Mouse (Mus musculus): ENCODE measurements around the gene Ppfia3. TPM values are rescaled to one million over a fixed set of nuclear protein-coding genes. Genes with fewer than 3 reads are reported as not detected.

Gene Ppfia3
- polyA plus RNA-seq, 1 experiment: 7.2 TPM

DNA sequence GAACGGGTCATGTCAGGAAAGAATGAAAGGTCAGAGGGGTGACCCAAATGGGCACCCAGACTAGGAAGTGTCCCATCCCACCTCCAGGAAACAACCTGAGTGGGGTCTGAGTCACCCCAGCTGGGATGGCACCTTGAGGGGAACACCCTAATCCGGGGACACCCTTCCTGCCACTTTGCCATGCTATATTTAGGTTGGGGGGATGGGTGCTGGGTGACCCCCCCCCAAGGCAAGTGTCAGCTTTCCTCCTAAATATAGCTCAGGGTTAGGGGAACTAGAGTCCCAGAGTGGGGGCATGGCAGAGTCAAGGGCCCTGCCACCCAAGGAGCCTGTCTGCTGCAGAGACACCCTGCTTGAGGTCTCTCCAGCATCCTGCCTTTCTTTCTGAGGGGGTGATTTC is 45.6 kb upstream of the Ppfia3 start:
- H3K9me3 ChIP-seq (replicated peaks; ENCODE audit: control insufficient read depth, insufficient read depth, low read length, poor library complexity, severe bottlenecking): no peaks in the 10 kb centered on the region
- H3K36me3 ChIP-seq (ENCODE audit: control insufficient read depth, insufficient read depth, low read length, poor library complexity, severe bottlenecking): no peaks in the 10 kb centered on the region
- no peak for TF ChIP-seq CTCF (IDR thresholded peaks at IDR 0.05; ENCODE audit: low read depth, low read length)
- TF ChIP-seq EP300 (IDR thresholded peaks at IDR 0.05; ENCODE audit: insufficient read depth, low read depth, low read length): no peak
- TF ChIP-seq POLR2A (IDR thresholded peaks at IDR 0.05; ENCODE audit: insufficient read depth, low read length): no peak
- no peaks in the 10 kb centered on the region for H3K27me3 ChIP-seq (ENCODE audit: control insufficient read depth, insufficient read depth, low read length, poor library complexity, severe bottlenecking)
- no peak overlapping the region for H3K27ac ChIP-seq (ENCODE audit: insufficient read depth, low read length)
- no peak overlapping the region for H3K4me3 ChIP-seq (ENCODE audit: low read depth, low read length)
- peaks cover 6% of the 10 kb centered on the region for H3K4me1 ChIP-seq (ENCODE audit: control insufficient read depth, insufficient read depth, low read length)
- peak overlapping the region; percentile 87; the same call in 1 of the 2 replicates for H3K9ac ChIP-seq (ENCODE audit: low read depth, poor library complexity, severe bottlenecking)

DNA sequence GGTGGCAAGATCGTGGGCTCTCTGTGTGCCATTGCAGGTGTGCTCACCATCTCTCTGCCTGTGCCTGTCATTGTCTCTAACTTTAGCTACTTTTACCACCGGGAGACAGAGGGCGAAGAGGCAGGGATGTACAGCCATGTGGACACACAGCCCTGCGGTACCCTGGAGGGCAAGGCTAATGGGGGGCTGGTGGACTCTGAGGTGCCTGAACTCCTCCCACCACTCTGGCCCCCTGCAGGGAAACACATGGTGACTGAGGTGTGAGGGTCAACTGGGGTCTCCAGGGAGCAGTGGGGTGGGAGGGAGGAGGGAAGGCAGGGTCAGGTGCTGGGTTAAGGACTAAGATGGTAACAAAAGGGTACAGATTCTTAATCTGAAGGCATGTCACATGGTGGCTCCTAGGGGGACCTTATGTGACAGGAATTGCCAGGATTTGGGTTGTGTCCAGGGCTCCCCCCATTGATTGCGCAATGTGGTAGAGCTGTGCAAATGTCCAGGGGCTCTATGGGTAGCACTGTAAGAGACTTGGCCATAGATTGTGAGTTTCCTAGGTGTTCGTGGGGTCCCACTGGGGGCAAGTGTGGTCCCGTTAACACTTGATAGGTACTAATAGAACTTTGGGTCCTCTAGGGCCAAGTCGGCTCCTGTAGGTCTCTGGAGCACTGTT is 42.8 kb upstream of the Ppfia3 start:
- Histone ChIP-seq H3K27ac (ENCODE audit: insufficient read depth, low read length) (no peak overlapping the region), H3K27me3 (ENCODE audit: control insufficient read depth, insufficient read depth, low read length, poor library complexity, severe bottlenecking) (no peaks in the 10 kb centered on the region), H3K4me1 (ENCODE audit: control insufficient read depth, insufficient read depth, low read length) (peaks cover 2% of the 10 kb centered on the region), H3K4me3 (ENCODE audit: low read depth, low read length) (no peak overlapping the region), H3K36me3 (ENCODE audit: control insufficient read depth, insufficient read depth, low read length, poor library complexity, severe bottlenecking) (no peaks in the 10 kb centered on the region), H3K9ac (ENCODE audit: low read depth, poor library complexity, severe bottlenecking) (no peak overlapping the region), H3K9me3 (replicated peaks; ENCODE audit: control insufficient read depth, insufficient read depth, low read length, poor library complexity, severe bottlenecking) (no peaks in the 10 kb centered on the region)
- TF ChIP-seq EP300 (IDR thresholded peaks at IDR 0.05; ENCODE audit: insufficient read depth, low read depth, low read length) (no peak), CTCF (IDR thresholded peaks at IDR 0.05; ENCODE audit: low read depth, low read length) (no peak), POLR2A (IDR thresholded peaks at IDR 0.05; ENCODE audit: insufficient read depth, low read length) (no peak)

DNA sequence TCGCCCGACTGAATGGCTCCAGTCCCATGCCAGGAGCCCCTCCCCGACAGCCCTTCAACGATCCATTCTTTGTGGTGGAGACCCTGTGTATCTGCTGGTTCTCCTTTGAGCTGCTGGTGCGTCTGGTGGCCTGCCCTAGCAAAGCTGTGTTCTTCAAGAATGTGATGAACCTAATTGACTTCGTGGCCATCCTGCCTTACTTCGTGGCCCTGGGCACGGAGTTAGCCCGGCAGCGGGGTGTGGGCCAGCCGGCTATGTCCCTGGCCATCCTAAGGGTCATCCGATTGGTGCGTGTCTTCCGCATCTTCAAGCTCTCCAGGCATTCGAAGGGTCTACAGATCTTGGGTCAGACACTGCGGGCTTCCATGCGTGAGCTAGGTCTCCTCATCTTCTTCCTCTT is 42.1 kb upstream of the Ppfia3 start:
- no peaks in the 10 kb centered on the region for H3K27me3 ChIP-seq (ENCODE audit: control insufficient read depth, insufficient read depth, low read length, poor library complexity, severe bottlenecking)
- H3K9ac ChIP-seq (ENCODE audit: low read depth, poor library complexity, severe bottlenecking): no peak overlapping the region
- TF ChIP-seq EP300 (IDR thresholded peaks at IDR 0.05; ENCODE audit: insufficient read depth, low read depth, low read length) (no peak), CTCF (IDR thresholded peaks at IDR 0.05; ENCODE audit: low read depth, low read length) (no peak), POLR2A (IDR thresholded peaks at IDR 0.05; ENCODE audit: insufficient read depth, low read length) (no peak)
- no peaks in the 10 kb centered on the region for H3K9me3 ChIP-seq (replicated peaks; ENCODE audit: control insufficient read depth, insufficient read depth, low read length, poor library complexity, severe bottlenecking)
- H3K4me3 ChIP-seq (ENCODE audit: low read depth, low read length): no peak overlapping the region
- H3K27ac ChIP-seq (ENCODE audit: insufficient read depth, low read length): no peak overlapping the region
- no peaks in the 10 kb centered on the region for H3K36me3 ChIP-seq (ENCODE audit: control insufficient read depth, insufficient read depth, low read length, poor library complexity, severe bottlenecking)
- peaks cover 2% of the 10 kb centered on the region for H3K4me1 ChIP-seq (ENCODE audit: control insufficient read depth, insufficient read depth, low read length)

DNA sequence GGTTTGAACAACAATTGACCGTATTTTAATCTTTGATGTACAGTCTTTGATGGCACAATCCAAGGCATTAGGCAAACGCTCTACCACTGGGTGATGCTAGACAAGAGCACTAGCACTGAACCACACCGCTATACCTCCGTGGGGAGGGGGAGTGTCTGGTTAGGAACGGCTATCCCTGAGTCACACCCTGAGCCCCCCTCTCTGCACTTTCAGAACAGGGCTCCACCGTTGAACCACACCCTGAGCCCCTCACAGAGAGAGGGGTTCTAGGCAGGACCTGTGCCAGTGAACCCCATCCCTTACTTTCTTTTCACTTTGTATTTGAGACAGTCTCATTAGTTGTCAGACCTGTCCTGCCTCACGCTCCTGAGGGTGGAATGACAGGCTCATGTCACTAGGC is 41.5 kb upstream of the Ppfia3 start:
- Histone ChIP-seq H3K9me3 (replicated peaks; ENCODE audit: control insufficient read depth, insufficient read depth, low read length, poor library complexity, severe bottlenecking) (no peaks in the 10 kb centered on the region), H3K36me3 (ENCODE audit: control insufficient read depth, insufficient read depth, low read length, poor library complexity, severe bottlenecking) (no peaks in the 10 kb centered on the region), H3K4me3 (ENCODE audit: low read depth, low read length) (no peak overlapping the region), H3K9ac (ENCODE audit: low read depth, poor library complexity, severe bottlenecking) (no peak overlapping the region), H3K27ac (ENCODE audit: insufficient read depth, low read length) (no peak overlapping the region), H3K27me3 (ENCODE audit: control insufficient read depth, insufficient read depth, low read length, poor library complexity, severe bottlenecking) (no peaks in the 10 kb centered on the region), H3K4me1 (ENCODE audit: control insufficient read depth, insufficient read depth, low read length) (peaks cover 2% of the 10 kb centered on the region)
- no peak for TF ChIP-seq CTCF (IDR thresholded peaks at IDR 0.05; ENCODE audit: low read depth, low read length)
- no peak for TF ChIP-seq POLR2A (IDR thresholded peaks at IDR 0.05; ENCODE audit: insufficient read depth, low read length)
- no peak for TF ChIP-seq EP300 (IDR thresholded peaks at IDR 0.05; ENCODE audit: insufficient read depth, low read depth, low read length)

DNA sequence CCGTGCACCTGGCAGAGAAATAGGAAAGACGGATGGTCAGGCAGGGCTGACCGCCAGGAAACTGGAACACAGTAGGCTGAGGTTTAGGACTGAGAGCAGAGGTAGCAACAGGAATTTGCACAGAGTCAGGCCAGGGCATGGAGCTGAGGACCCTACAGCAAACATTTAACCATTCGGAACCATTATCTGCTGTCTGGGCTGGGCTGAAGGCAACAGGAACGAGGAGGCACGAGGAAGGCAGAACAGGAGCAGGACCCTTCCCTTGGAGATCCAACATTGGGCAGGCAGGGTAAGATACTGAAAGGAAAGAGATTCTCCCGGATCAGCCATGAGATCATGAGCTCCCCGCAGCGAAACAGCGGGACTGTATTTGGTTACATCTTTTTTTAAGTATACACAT is 41.0 kb upstream of the Ppfia3 start:
- no peaks in the 10 kb centered on the region for H3K36me3 ChIP-seq (ENCODE audit: control insufficient read depth, insufficient read depth, low read length, poor library complexity, severe bottlenecking)
- no peak for TF ChIP-seq CTCF (IDR thresholded peaks at IDR 0.05; ENCODE audit: low read depth, low read length)
- no peak for TF ChIP-seq EP300 (IDR thresholded peaks at IDR 0.05; ENCODE audit: insufficient read depth, low read depth, low read length)
- no peak for TF ChIP-seq POLR2A (IDR thresholded peaks at IDR 0.05; ENCODE audit: insufficient read depth, low read length)
- no peak overlapping the region for H3K4me3 ChIP-seq (ENCODE audit: low read depth, low read length)
- H3K9ac ChIP-seq (ENCODE audit: low read depth, poor library complexity, severe bottlenecking): no peak overlapping the region
- H3K27ac ChIP-seq (ENCODE audit: insufficient read depth, low read length): no peak overlapping the region
- no peaks in the 10 kb centered on the region for H3K9me3 ChIP-seq (replicated peaks; ENCODE audit: control insufficient read depth, insufficient read depth, low read length, poor library complexity, severe bottlenecking)
- no peaks in the 10 kb centered on the region for H3K27me3 ChIP-seq (ENCODE audit: control insufficient read depth, insufficient read depth, low read length, poor library complexity, severe bottlenecking)
- peaks cover 2% of the 10 kb centered on the region for H3K4me1 ChIP-seq (ENCODE audit: control insufficient read depth, insufficient read depth, low read length)
